9 mouse cellular contexts compared by ENCODE assay signal in the genomic region with DNA sequence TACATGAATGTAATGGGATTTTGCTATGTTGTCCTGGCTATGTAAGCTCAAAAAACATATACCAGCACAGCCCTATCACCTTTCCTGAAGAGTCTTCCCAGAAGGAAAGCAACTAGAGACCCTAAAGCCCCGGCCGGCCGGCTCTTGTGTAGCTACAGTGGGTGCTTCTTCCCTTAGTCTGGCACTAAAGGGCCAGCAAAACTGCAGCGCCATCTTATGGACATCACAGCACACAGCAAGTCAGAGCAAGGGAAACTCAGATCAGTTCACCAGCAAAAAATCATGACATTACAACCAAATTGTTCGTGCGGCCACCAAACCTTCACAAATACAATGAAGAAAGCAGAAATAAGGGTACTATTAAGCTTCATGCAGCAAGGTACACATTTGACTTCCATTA.
DNase-seq lines count a peak whose midpoint lies in the region; ATAC-seq and TF ChIP-seq lines count a peak whose summit lies in the region.
"Had no signal": no experiment of that assay in that cellular context is flagged by ENCODE, and none has a peak within 500 bp of the region (broad histone marks: within the 10 kb centered on the region; RNA-seq: fewer than 3 reads in every experiment).

No protein-coding gene starts in this region.

- H3K9ac ChIP-seq in limb, embryonic 11.5 days (ENCODE audit: low read length), result no peak overlapping the region
- no peak overlapping the region for H3K9ac ChIP-seq in neural tube, embryonic 15.5 days (replicated peaks)
- H3K9ac ChIP-seq: midbrain, embryonic 12.5 days had no signal

- TF ChIP-seq CTCF in spleen, adult 2 months (IDR thresholded peaks at IDR 0.05; ENCODE audit: extremely low read depth, insufficient read depth, insufficient read length, insufficient replicate concordance), result peak; percentile 17; the same call in 1 of the 2 replicates

- no peaks in the 10 kb centered on the region for H3K27me3 ChIP-seq in spleen, adult 2 months (ENCODE audit: control insufficient read depth, insufficient read depth, low read length)
- no peaks in the 10 kb centered on the region for H3K27me3 ChIP-seq in limb, embryonic 11.5 days (ENCODE audit: control insufficient read depth, insufficient read depth, low read length)
- no peaks in the 10 kb centered on the region for H3K27me3 ChIP-seq in neural tube, embryonic 15.5 days (replicated peaks)
- H3K27me3 ChIP-seq: midbrain, embryonic 12.5 days had no signal

- H3K4me3 ChIP-seq in spleen, adult 2 months (ENCODE audit: extremely low read depth, insufficient read depth, insufficient read length), result no peak overlapping the region
- no peak overlapping the region for H3K4me3 ChIP-seq in limb, embryonic 11.5 days (ENCODE audit: low read depth, low read length)
- H3K4me3 ChIP-seq in neural tube, embryonic 15.5 days (replicated peaks), result no peak overlapping the region
- H3K4me3 ChIP-seq: midbrain, embryonic 12.5 days had no signal

- H3K4me1 ChIP-seq in spleen, adult 2 months (ENCODE audit: control insufficient read depth, insufficient read depth, insufficient read length), result peaks cover 2% of the 10 kb centered on the region; the same call in 1 of the 2 replicates
- H3K4me1 ChIP-seq in limb, embryonic 11.5 days (ENCODE audit: control insufficient read depth, insufficient read depth, low read length), result peaks cover 7% of the 10 kb centered on the region
- peaks cover 56% of the 10 kb centered on the region for H3K4me1 ChIP-seq in neural tube, embryonic 15.5 days

- TF ChIP-seq POLR2A in spleen, adult 2 months (IDR thresholded peaks at IDR 0.05; ENCODE audit: low read depth, low read length), result no peak

- WGBS in spleen, adult 2 months, result 74% methylated on average over 6 of the region's 6 CpGs
- 55% methylated on average over 6 of the region's 6 CpGs for WGBS in limb, embryonic 11.5 days
- WGBS in neural tube, embryonic 15.5 days, result 43% methylated on average over 6 of the region's 6 CpGs

- no peaks in the 10 kb centered on the region for H3K9me3 ChIP-seq in limb, embryonic 11.5 days (ENCODE audit: control insufficient read depth, low read length)
- no peaks in the 10 kb centered on the region for H3K9me3 ChIP-seq in neural tube, embryonic 15.5 days (replicated peaks)
- H3K9me3 ChIP-seq: midbrain, embryonic 12.5 days had no signal

- ATAC-seq in limb, embryonic 11.5 days (ENCODE audit: insufficient number of reproducible peaks, low FRiP score, low TSS enrichment, low read depth), result no peak
- ATAC-seq in neural tube, embryonic 15.5 days (ENCODE audit: low FRiP score), result no peak
- no peak for ATAC-seq in erythroblast, adult 5-6 weeks (replicated peaks; ENCODE audit: low FRiP score, poor library complexity, severe bottlenecking)

- H3K36me3 ChIP-seq in spleen, adult 2 months (ENCODE audit: control insufficient read depth, insufficient read depth, low read length), result peaks cover 11% of the 10 kb centered on the region; the same call in 1 of the 2 replicates
- H3K36me3 ChIP-seq in limb, embryonic 11.5 days (ENCODE audit: control insufficient read depth, insufficient read depth, low read length), result no peaks in the 10 kb centered on the region; the same call in 1 of the 2 replicates
- no peaks in the 10 kb centered on the region for H3K36me3 ChIP-seq in neural tube, embryonic 15.5 days

- DNase-seq in spleen, adult 2 months (ENCODE audit: low read depth in 1 of 2, low spot score in 2 of 2), result no peak
- DNase-seq in spleen, adult 18-20 months, result no peak
- peak; percentile 18 for DNase-seq in T-cell, adult 2 months (ENCODE audit: low spot score)
- DNase-seq in embryo, embryonic 10.5 days (ENCODE audit: low spot score), result peak; percentile 72
- peak; percentile 55 for DNase-seq in heart, postnatal 4 days
- DNase-seq in limb, embryonic 11.5 days (ENCODE audit: low spot score), result peak; percentile 40

- no peak overlapping the region for H3K27ac ChIP-seq in spleen, adult 2 months (ENCODE audit: insufficient read depth, low read length)
- H3K27ac ChIP-seq in limb, embryonic 11.5 days (replicated peaks; ENCODE audit: low read depth, low read length), result no peak overlapping the region
- peak overlapping the region; percentile 70 for H3K27ac ChIP-seq in neural tube, embryonic 15.5 days (replicated peaks)
- H3K27ac ChIP-seq: midbrain, embryonic 12.5 days had no signal

- no peak overlapping the region for H3K4me2 ChIP-seq in limb, embryonic 11.5 days (ENCODE audit: low read depth, severe bottlenecking)
- 0 out of 2 replicates have a peak overlapping the region, but pooled peaks have one; percentile 15 for H3K4me2 ChIP-seq in neural tube, embryonic 15.5 days
- H3K4me2 ChIP-seq: midbrain, embryonic 12.5 days had no signal

Comparison
In these comparisons a context has a peak if more than half of its experiments do, and no peak if none do; other contexts are left out.
1. DNase-seq: peak in T-cell, adult 2 months (single experiment), embryo, embryonic 10.5 days (single experiment), heart, postnatal 4 days (single experiment) and limb, embryonic 11.5 days (single experiment); none in spleen, adult 2 months (0 of 2) and spleen, adult 18-20 months (0 of 2).